Mouse (Mus musculus) limb, embryonic 15.5 days (tissue): ENCODE results near the gene Dtymk. TPM values are rescaled to one million over a fixed set of nuclear protein-coding genes. Genes with fewer than 3 reads are reported as not detected.
A peak's percentile ranks its signal among the peaks of the same experiment; 100 is the strongest.
"Not testable (repeated sequence)": the region's sequence is repeated elsewhere in the genome, so short reads cannot be mapped to it uniquely, and the experiment has no call there.

Source experiments
- ATAC-seq: fragments of 200-750 bp; cut with Nextera tagmentation; 2 replicates; pipeline ENCODE4 v1.8.0; 2017; ENCODE audit warnings: low read depth, moderate TSS enrichment; ENCODE audit not compliant: insufficient number of reproducible peaks, low FRiP score, low TSS enrichment
- H3K27ac ChIP-seq: fragments of 300-500 bp; sonication (generic); 2 replicates; pipeline ENCODE4 v1.5.1; 2015; ENCODE audit warnings: moderate library complexity, mild to moderate bottlenecking, inconsistent platforms
- H3K27me3 ChIP-seq: fragments of 300-500 bp; sonication (generic); 2 replicates; pipeline ENCODE4 v1.6.1; 2015; ENCODE audit warnings: inconsistent platforms
- H3K36me3 ChIP-seq: fragments of 300-500 bp; sonication (generic); 2 replicates; pipeline ENCODE4 v1.6.1; 2015; ENCODE audit warnings: inconsistent platforms
- H3K4me1 ChIP-seq: fragments of 300-500 bp; sonication (generic); 2 replicates; pipeline ENCODE4 v1.6.1; 2015; ENCODE audit warnings: inconsistent platforms
- H3K4me2 ChIP-seq: fragments of 300-500 bp; sonication (generic); 2 replicates; pipeline ENCODE4 v1.6.1; 2015; ENCODE audit warnings: mild to moderate bottlenecking, inconsistent platforms
- H3K4me3 ChIP-seq: fragments of 300-500 bp; sonication (generic); 2 replicates; pipeline ENCODE4 v1.5.1; 2015; ENCODE audit warnings: mild to moderate bottlenecking, inconsistent platforms
- H3K9ac ChIP-seq: fragments of 300-500 bp; sonication (generic); 2 replicates; pipeline ENCODE4 v1.6.1; 2015; ENCODE audit warnings: inconsistent platforms
- H3K9me3 ChIP-seq: fragments of 300-500 bp; sonication (generic); 2 replicates; pipeline ENCODE4 v1.6.1; 2016; ENCODE audit warnings: inconsistent platforms
- WGBS: fragments of 180-500 bp; shearing (Covaris S2); methylation state at CpG from one replicate; pipeline ENCODE4 v1.1.7; 2015; 5-methylcytosine and 5-hydroxymethylcytosine counted together
- polyA plus RNA-seq: library from polyadenylated mRNA; unstranded; fragments of >200 nt; fragmentation: Nextera tagmentation; extraction: Ambion mirVana; gene quantifications from 2 replicates; pipeline ENCODE4 v1.2.1, GENCODE M21; 2015

Dtymk gene
- polyA plus RNA-seq, 1 experiment from 2014 or later, result 206 TPM

DNA sequence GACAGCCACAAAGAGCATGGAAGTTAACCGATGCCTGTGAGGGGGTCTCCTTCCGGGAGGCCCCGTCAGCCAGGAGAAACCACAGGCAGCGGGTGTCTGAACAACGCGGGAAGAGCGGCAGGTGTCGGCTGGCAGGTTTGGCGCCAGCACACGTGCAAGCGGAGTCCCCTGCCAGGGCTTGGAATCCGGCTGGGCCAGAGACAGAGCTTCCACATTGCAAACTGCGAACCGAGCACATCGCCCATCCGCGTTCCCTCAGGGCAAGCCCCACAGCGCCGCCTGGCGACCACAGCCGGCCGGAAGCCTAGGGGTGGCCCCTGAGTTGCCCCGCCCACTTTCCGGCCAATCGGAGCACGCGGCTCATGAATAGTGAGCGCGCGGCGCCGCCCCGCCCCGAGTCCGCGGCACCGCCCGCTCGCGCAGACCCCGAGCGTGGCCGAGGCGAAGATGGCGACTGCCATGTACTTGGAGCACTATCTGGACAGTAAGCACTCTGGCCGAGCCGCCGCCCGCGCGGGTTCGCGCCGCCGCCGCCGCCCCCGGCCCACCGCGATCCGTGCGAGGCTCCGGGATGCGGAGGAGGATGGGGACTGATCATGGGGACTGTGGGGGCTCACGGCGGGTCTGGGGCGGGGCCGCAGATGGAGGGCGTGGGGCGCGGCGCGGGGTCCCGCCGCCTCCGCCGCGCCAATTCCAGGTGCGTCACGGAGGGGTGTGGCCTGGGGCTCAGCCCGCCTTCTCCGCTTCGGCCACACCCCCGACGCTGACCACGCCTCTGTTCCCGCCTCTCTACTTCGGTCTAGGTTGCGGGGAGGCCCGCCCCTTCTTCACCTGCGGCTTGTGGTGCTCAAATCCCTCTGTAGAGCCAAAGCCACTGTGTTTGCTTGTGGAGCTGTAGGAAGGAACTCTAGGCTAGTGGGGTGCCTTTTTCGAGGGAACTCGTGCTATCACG lies 2.1 kb upstream of the Dtymk start, which contains the start of gene Ing5:
Gene Ing5, plus strand, starts transcription at position 410 of the 952 bp plus-strand sequence.
- Histone ChIP-seq H3K4me3 (peak within 1 kb of the TSS; percentile 90), H3K27me3 (no peaks in the 10 kb centered on the region), H3K4me2 (peak within 1 kb of the TSS; percentile 94), H3K9me3 (no peaks in the 10 kb centered on the region), H3K9ac (peak within 1 kb of the TSS; percentile 88), H3K36me3 (peaks cover 39% of the 10 kb centered on the region), H3K4me1 (peaks cover 36% of the 10 kb centered on the region), H3K27ac (peak within 1 kb of the TSS; percentile 99)
- WGBS, result under 1% methylated on average over 93 of the region's 94 CpGs
- ATAC-seq, result peak; percentile 97

DNA sequence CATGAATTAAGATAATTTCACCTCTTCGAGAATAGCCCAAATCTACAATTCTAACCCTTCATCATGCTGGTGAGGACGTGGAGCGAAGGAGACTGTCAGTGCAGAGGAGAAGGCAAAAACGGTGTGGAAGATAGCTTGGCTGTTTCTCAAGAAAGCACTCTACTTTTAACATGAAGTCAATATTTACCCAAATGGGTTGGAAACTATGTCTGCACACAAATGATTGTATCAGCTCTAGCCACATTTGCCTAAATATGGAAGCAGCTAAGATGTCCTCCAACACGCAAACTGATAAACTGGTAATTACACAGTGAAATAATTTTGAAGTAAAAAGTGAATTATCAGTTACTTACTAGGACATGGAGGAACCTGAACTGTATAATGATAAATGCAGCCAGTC lies 1.0 kb upstream of the Dtymk start:
- WGBS, result 87% methylated on average over 5 of the region's 5 CpGs
- H3K36me3 ChIP-seq, result peaks cover 39% of the 10 kb centered on the region
- peak overlapping the region; percentile 99; the same call in 1 of the 2 replicates for H3K27ac ChIP-seq
- no peak overlapping the region for H3K9ac ChIP-seq
- no peaks in the 10 kb centered on the region for H3K9me3 ChIP-seq
- H3K27me3 ChIP-seq, result no peaks in the 10 kb centered on the region
- H3K4me1 ChIP-seq, result peaks cover 36% of the 10 kb centered on the region
- peak overlapping the region; percentile 94 for H3K4me2 ChIP-seq
- no peak overlapping the region for H3K4me3 ChIP-seq
- no peak for ATAC-seq

DNA sequence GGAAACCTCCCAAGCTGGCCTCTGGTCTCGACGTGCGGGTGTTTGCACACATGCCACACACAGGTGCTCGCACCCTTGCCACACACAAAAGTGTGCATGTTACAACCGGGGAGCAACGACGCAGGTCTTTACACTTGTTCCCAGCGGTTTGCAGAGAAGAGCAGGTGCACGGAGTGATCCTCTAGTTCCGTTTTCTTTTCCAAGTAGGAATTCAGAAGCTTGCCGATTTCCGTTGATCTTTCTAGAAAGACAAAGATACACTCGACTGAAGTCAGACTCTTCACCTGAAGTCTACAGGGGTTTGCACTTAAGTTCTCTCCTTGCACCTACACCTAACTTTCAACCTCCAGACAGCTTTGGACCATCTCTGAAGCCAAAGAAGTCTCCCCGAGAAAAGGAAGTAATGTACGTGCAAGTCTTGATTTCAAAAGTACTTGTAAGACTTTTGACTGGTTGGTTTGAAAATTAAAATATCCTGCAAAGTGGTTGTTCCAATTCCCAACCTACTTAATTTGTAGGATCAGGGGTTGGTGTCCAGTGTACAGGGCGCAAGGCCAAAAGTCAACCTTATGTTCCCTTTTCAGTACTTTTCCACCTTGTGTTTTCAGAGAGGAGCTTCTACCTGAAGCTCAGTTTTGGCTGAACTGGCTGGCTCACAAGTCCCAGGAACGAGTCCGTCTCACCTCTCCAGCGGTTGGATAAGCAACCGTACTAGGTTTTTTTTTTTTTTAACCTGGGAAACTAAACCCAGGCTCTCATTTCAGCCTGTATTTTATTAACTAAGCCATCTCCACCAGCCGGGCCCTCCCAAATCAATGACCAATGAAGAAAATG lies 847 bp downstream of the Dtymk start:
- no peaks in the 10 kb centered on the region for H3K9me3 ChIP-seq
- H3K9ac ChIP-seq, result peak overlapping the region; percentile 65
- H3K4me2 ChIP-seq, result peak overlapping the region; percentile 67
- peaks cover 31% of the 10 kb centered on the region for H3K36me3 ChIP-seq
- 73% methylated on average over 21 of the region's 21 CpGs for WGBS
- ATAC-seq, result no peak
- peak overlapping the region; percentile 79 for H3K4me3 ChIP-seq
- peaks cover 36% of the 10 kb centered on the region for H3K4me1 ChIP-seq
- H3K27ac ChIP-seq, result peak overlapping the region; percentile 93
- no peaks in the 10 kb centered on the region for H3K27me3 ChIP-seq

DNA sequence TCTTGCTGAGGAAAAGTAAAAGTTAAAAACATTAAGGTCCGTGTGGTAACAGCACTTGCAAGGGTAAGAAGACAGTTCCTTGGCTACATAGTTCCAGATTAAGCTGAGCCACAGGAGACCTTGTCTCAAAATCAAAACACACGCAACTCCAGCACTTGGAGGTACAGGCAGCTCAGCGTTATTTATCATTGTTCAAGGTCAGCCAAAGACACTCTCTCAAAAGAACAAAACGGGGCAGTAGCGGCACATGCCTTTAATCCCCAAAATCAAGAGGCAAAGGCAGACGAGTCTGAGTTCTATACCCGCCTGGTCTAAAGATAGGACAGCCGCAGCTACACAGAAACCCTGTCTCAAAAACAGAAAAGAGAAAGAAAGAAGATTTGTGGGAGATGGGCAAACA lies 5.8 kb downstream of the Dtymk start:
- Histone ChIP-seq H3K9ac (no peak overlapping the region), H3K4me3 (no peak overlapping the region), H3K4me2 (no peak overlapping the region), H3K9me3 (no peaks in the 10 kb centered on the region), H3K4me1 (peaks cover 4% of the 10 kb centered on the region; the same call in 1 of the 2 replicates), H3K36me3 (peaks cover 69% of the 10 kb centered on the region), H3K27ac (no peak overlapping the region), H3K27me3 (no peaks in the 10 kb centered on the region)
- WGBS, result 87% methylated on average over 8 of the region's 8 CpGs
- no peak for ATAC-seq

DNA sequence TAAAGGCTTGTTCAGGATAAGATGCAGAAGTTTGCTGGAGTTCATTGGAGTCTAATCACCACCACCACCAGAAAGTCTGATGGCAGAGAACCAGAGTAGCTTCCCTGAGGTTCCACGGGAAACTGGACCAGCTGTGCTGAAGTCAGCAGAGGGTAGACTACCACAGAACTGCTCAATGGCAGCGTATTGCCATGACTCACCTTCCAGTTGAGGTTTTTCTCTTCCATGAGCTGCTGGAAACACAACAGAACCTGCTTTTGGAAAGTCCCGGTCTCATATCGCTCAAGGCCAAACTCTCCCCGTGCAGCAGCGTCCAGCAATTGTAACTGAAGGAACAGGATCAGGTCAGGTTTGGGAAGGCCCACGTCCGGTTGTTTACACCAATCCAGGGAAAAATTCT lies 7.2 kb downstream of the Dtymk start:
- Histone ChIP-seq H3K9me3 (no peaks in the 10 kb centered on the region), H3K4me3 (no peak overlapping the region), H3K36me3 (peaks cover 79% of the 10 kb centered on the region), H3K9ac (no peak overlapping the region), H3K27ac (no peak overlapping the region), H3K4me2 (no peak overlapping the region), H3K27me3 (no peaks in the 10 kb centered on the region), H3K4me1 (no peaks in the 10 kb centered on the region)
- WGBS, result 93% methylated on average over 8 of the region's 8 CpGs
- no peak for ATAC-seq

DNA sequence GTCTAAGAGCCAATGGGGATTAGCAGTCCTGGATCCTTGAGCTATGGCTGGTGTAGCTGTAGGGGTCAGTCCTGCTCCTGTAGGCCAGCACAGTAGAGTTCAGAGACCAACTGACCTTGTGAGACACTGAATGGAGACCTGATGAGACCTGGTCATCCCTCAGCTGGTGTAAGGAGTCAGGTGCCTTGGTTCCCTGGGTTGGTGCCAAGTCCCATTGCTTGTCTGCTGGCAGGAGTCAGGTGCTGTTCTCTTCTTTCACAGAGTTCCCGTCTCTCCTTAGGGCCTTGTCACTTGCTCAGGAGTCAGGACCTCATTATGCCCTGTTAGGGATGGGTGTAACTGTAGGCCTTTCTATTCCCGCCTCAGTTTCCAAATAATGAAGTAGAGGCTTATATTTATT lies 14.8 kb downstream of the Dtymk start:
- H3K27ac ChIP-seq, result no peak overlapping the region
- ATAC-seq, result no peak
- H3K9ac ChIP-seq, result no peak overlapping the region
- no peaks in the 10 kb centered on the region for H3K4me1 ChIP-seq
- H3K4me3 ChIP-seq, result no peak overlapping the region
- H3K4me2 ChIP-seq, result no peak overlapping the region
- H3K36me3 ChIP-seq, result peaks cover 91% of the 10 kb centered on the region
- H3K9me3 ChIP-seq, result no peaks in the 10 kb centered on the region
- WGBS, result 80% methylated on average over 2 of the region's 2 CpGs
- no peaks in the 10 kb centered on the region for H3K27me3 ChIP-seq

DNA sequence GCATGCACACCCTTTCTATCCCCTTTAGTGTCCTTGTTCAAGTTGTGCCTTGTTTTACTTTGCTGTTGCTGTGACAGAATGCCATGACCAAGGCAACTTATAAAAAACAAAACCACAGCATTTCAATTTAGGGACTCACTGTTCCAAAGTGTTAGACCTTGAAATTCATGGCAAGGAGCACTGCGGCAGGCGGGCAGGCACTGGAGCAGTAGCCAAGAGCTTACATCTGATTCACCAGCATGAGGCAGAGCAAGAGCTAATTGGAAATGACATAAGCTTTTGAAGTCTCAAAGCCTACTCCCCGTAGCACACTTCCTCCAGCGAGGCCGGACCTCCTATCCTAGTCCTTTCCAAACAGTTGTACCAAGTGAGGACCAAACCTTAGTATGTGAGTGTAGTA lies 25.0 kb downstream of the Dtymk start:
- Histone ChIP-seq H3K4me2 (no peak overlapping the region), H3K36me3 (peaks cover 80% of the 10 kb centered on the region), H3K27ac (no peak overlapping the region), H3K9me3 (no peaks in the 10 kb centered on the region), H3K27me3 (no peaks in the 10 kb centered on the region), H3K4me1 (no peaks in the 10 kb centered on the region), H3K4me3 (no peak overlapping the region), H3K9ac (no peak overlapping the region)
- 93% methylated on average over 5 of the region's 5 CpGs for WGBS
- no peak for ATAC-seq

DNA sequence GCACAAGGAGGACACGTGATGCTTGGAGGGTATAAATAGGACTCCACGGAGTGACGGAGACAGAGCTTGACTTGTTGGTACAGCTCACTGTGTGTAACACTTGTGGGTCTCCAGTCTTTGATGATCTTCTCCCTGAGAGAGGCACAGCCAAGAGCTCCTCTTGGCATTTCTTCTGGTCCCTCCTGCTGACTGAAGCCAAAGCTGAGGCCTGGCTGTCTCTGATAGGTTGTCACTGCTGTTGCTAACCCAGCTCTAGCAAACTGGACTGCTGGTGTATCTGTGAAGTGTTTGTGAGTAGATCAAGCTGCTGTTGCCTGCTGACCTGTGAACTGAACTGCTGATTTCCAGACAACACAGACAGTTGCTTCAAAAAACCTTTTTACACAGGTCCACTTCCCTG lies 31.8 kb downstream of the Dtymk start:
- Histone ChIP-seq H3K4me2 (no peak overlapping the region), H3K9me3 (no peaks in the 10 kb centered on the region), H3K27me3 (no peaks in the 10 kb centered on the region), H3K27ac (no peak overlapping the region), H3K4me3 (no peak overlapping the region), H3K36me3 (peaks cover 50% of the 10 kb centered on the region), H3K4me1 (no peaks in the 10 kb centered on the region), H3K9ac (no peak overlapping the region)
- WGBS, result 96% methylated on average over 3 of the region's 3 CpGs
- no peak for ATAC-seq

DNA sequence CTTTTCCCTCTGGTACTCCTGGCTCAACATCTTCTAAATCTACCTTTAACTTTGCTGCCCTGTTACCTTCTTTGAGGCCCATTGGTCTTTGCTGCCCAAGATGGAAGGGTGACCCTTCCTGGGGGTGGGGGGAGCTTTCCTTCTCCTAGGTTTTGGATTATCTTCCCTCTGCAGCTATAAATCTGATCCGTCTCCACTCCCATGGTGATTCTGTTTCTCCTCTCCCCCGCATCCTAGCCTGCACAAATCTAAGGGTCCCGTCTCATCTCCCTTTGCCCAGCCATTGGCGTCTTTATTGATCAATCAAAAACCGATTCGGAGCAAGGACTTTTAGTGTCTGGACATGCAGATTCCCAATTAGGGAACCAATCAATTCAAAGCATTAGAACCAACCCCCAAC lies 34.1 kb downstream of the Dtymk start:
- no peaks in the 10 kb centered on the region for H3K4me1 ChIP-seq
- H3K4me3 ChIP-seq, result no peak overlapping the region
- no peak overlapping the region for H3K4me2 ChIP-seq
- no peaks in the 10 kb centered on the region for H3K9me3 ChIP-seq
- no peak for ATAC-seq
- no peak overlapping the region for H3K9ac ChIP-seq
- 87% methylated on average over 6 of the region's 6 CpGs for WGBS
- H3K27ac ChIP-seq, result no peak overlapping the region
- H3K36me3 ChIP-seq, result peaks cover 29% of the 10 kb centered on the region
- H3K27me3 ChIP-seq, result no peaks in the 10 kb centered on the region

DNA sequence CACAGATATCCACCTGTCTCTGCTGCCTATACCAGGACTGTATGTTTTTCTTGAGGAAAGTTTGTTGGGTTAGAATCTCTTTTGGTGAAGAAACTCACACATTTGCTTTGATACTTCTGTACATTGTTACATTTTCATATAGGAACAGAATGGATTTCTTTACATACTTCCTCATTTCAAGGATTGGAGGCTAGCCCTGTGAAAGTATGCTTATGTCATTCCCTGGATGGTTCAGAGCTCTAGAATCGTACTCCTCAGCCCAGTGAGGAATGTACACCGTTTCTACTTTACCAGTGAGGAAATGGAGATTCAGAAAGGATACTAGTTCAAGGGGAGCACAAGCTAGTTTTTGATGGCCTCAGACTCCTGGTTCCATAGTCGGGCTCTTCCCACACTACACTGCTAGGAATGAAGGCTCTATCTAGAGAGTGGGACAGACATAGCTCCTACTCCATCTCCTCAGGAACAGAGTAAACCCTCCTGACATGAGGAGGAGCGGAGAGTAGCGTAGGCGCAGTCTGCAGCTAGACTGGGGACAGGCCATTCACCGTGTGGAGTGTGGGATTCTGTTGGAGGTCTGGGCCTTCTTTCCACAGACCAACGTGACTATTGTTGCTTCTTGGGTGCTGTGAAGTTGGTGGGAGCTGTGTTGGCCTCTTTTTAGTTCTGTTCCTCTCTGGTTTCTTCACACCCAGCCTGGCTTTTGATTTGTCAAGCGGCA lies 36.7 kb downstream of the Dtymk start:
- H3K4me1 ChIP-seq, result no peaks in the 10 kb centered on the region
- H3K9ac ChIP-seq, result no peak overlapping the region
- no peak overlapping the region for H3K4me3 ChIP-seq
- WGBS, result 92% methylated on average over 9 of the region's 9 CpGs
- no peak overlapping the region for H3K4me2 ChIP-seq
- H3K36me3 ChIP-seq, result peaks cover 18% of the 10 kb centered on the region
- ATAC-seq, result no peak
- H3K9me3 ChIP-seq, result no peaks in the 10 kb centered on the region
- H3K27me3 ChIP-seq, result no peaks in the 10 kb centered on the region
- no peak overlapping the region for H3K27ac ChIP-seq

DNA sequence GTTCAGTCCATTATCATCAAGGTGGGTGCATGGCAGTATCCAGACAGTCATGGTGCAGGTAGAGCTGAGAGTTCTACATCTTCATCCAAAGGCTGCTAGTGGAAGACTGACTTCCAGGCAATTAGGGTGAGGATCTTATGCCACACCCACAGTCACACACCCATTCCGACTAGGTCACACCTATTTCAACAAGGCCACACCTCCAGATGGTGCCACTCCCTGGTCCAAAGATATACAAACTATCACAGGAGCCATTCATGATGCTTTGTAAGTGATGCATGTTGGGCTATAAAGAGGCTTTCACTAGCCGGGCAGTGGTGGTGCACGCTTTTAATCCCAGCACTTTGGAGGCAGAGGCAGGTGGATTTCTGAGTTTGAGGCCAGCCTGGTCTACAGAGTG lies 38.2 kb downstream of the Dtymk start:
- ATAC-seq, H3K27ac ChIP-seq, H3K4me1 ChIP-seq, H3K9me3 ChIP-seq, H3K4me2 ChIP-seq, H3K4me3 ChIP-seq, H3K9ac ChIP-seq, H3K36me3 ChIP-seq, H3K27me3 ChIP-seq: not testable (repeated sequence)
- 89% methylated on average over 3 of the region's 3 CpGs for WGBS
